Mouse (Mus musculus) ES-Bruce4 (cell line): ENCODE data around the gene Zbtb48. TPM values are rescaled to one million over a fixed set of nuclear protein-coding genes. Genes with fewer than 3 reads are reported as not detected.

Source experiments
- H3K27ac ChIP-seq: 2 replicates; pipeline ENCODE4 v1.5.1; 2012; ENCODE audit warnings: low read length, inconsistent platforms; ENCODE audit not compliant: insufficient read depth
- H3K27me3 ChIP-seq: 2 replicates; pipeline ENCODE4 v1.6.1; 2012; ENCODE audit warnings: mild to moderate bottlenecking, low read length, inconsistent platforms; ENCODE audit not compliant: control insufficient read depth, poor library complexity, insufficient read depth, severe bottlenecking
- H3K36me3 ChIP-seq: 2 replicates; pipeline ENCODE4 v1.6.1; 2012; ENCODE audit warnings: inconsistent platforms, mild to moderate bottlenecking, low read length, moderate library complexity; ENCODE audit not compliant: control insufficient read depth, poor library complexity, insufficient read depth, severe bottlenecking
- H3K4me1 ChIP-seq: one replicate; pipeline ENCODE4 v1.8.1; 2011; ENCODE audit warnings: low read length; ENCODE audit not compliant: control insufficient read depth, insufficient read depth
- H3K4me3 ChIP-seq: 2 replicates; pipeline ENCODE4 v1.5.1; 2011; ENCODE audit warnings: low read depth, mild to moderate bottlenecking, low read length
- H3K9ac ChIP-seq: 2 replicates; pipeline ENCODE4 v1.6.1; 2012; ENCODE audit warnings: low read depth, mild to moderate bottlenecking, inconsistent platforms; ENCODE audit not compliant: poor library complexity, severe bottlenecking
- H3K9me3 ChIP-seq: replicated peaks from 2 replicates; pipeline ENCODE4 v1.6.1; 2012; ENCODE audit warnings: mild to moderate bottlenecking, low read length, inconsistent platforms; ENCODE audit not compliant: control insufficient read depth, poor library complexity, insufficient read depth, severe bottlenecking
- CTCF ChIP-seq: IDR thresholded peaks from one replicate; pipeline ENCODE4 v1.8.1; 2011; ENCODE audit warnings: low read depth, low read length
- EP300 ChIP-seq: IDR thresholded peaks from 2 replicates; pipeline ENCODE4 v1.6.1; 2011; ENCODE audit warnings: low read depth, low read length; ENCODE audit not compliant: insufficient read depth
- POLR2A ChIP-seq: IDR thresholded peaks from one replicate; pipeline ENCODE4 v1.8.1; 2011; ENCODE audit warnings: low read length; ENCODE audit not compliant: insufficient read depth
- polyA plus RNA-seq: library from polyadenylated mRNA; stranded (reverse); fragments of >200 nt; gene quantifications from 2 replicates; pipeline ENCODE4 v1.2.4, GENCODE M21; 2011; ENCODE audit warnings: low read depth; ENCODE audit not compliant: missing spikeins, insufficient read depth, insufficient read length

The Zbtb48 gene
- polyA plus RNA-seq, 1 experiment = 13.5 TPM

GRCm38 (mm10) chr4:152012109-152012508 is 15.4 kb downstream of the Zbtb48 start:
- Histone ChIP-seq H3K36me3 (peaks cover 30% of the 10 kb centered on the region), H3K4me3 (0 out of 2 replicates have a peak overlapping the region, but pooled peaks have one; percentile 7), H3K27me3 (no peaks in the 10 kb centered on the region), H3K27ac (no peak overlapping the region), H3K4me1 (no peaks in the 10 kb centered on the region), H3K9ac (no peak overlapping the region), H3K9me3 (no peaks in the 10 kb centered on the region)
- TF ChIP-seq EP300 = no peak
- no peak for TF ChIP-seq CTCF
- no peak for TF ChIP-seq POLR2A

GRCm38 (mm10) chr4:152011171-152011760 is 16.2 kb downstream of the Zbtb48 start:
- H3K9ac ChIP-seq = peak overlapping the region; percentile 69; the same call in 1 of the 2 replicates

GRCm38 (mm10) chr4:152010707-152011134 is 16.8 kb downstream of the Zbtb48 start:
- Histone ChIP-seq H3K4me1 (no peaks in the 10 kb centered on the region), H3K27ac (no peak overlapping the region), H3K4me3 (peak overlapping the region; percentile 93), H3K36me3 (peaks cover 28% of the 10 kb centered on the region), H3K9ac (peak overlapping the region; percentile 69), H3K27me3 (no peaks in the 10 kb centered on the region), H3K9me3 (no peaks in the 10 kb centered on the region)
- TF ChIP-seq CTCF (no peak), POLR2A (no peak), EP300 (no peak)

More at GRCm38 (mm10) chr4:152011171-152011760, 16.2 kb downstream of the Zbtb48 start:
- Histone ChIP-seq H3K4me1 (no peaks in the 10 kb centered on the region), H3K9me3 (no peaks in the 10 kb centered on the region), H3K36me3 (peaks cover 30% of the 10 kb centered on the region), H3K27me3 (no peaks in the 10 kb centered on the region), H3K27ac (no peak overlapping the region), H3K4me3 (peak overlapping the region; percentile 93)
- TF ChIP-seq EP300 (no peak), POLR2A (no peak), CTCF (no peak)

GRCm38 (mm10) chr4:152010091-152010706 is 17.3 kb downstream of the Zbtb48 start:
- no peaks in the 10 kb centered on the region for H3K4me1 ChIP-seq
- peaks cover 25% of the 10 kb centered on the region for H3K36me3 ChIP-seq
- no peaks in the 10 kb centered on the region for H3K27me3 ChIP-seq
- no peaks in the 10 kb centered on the region for H3K9me3 ChIP-seq
- peak overlapping the region; percentile 93 for H3K4me3 ChIP-seq
- TF ChIP-seq CTCF = no peak
- no peak for TF ChIP-seq POLR2A
- no peak for TF ChIP-seq EP300
- H3K27ac ChIP-seq = no peak overlapping the region
- peak overlapping the region; percentile 69 for H3K9ac ChIP-seq

GRCm38 (mm10) chr4:152009076-152010051 is 18.1 kb downstream of the Zbtb48 start:
- Histone ChIP-seq H3K27me3 (no peaks in the 10 kb centered on the region), H3K27ac (no peak overlapping the region), H3K4me1 (no peaks in the 10 kb centered on the region), H3K9ac (peak overlapping the region; percentile 69), H3K4me3 (peak overlapping the region; percentile 93), H3K9me3 (no peaks in the 10 kb centered on the region), H3K36me3 (peaks cover 23% of the 10 kb centered on the region)
- TF ChIP-seq POLR2A (no peak), CTCF (no peak), EP300 (no peak)

GRCm38 (mm10) chr4:152008622-152009075 is 18.8 kb downstream of the Zbtb48 start, which contains the start of gene Klhl21:
Klhl21 (plus strand) TSS chr4:152008803.
- peak within 1 kb of the TSS; percentile 69 for H3K9ac ChIP-seq
- peak within 1 kb of the TSS; percentile 71; the same call in 1 of the 2 replicates for H3K27ac ChIP-seq
- H3K27me3 ChIP-seq = no peaks in the 10 kb centered on the region
- H3K36me3 ChIP-seq = peaks cover 16% of the 10 kb centered on the region
- peak within 1 kb of the TSS; percentile 93 for H3K4me3 ChIP-seq
- no peaks in the 10 kb centered on the region for H3K9me3 ChIP-seq
- TF ChIP-seq POLR2A (peak; percentile 94), CTCF (no peak)
- no peaks in the 10 kb centered on the region for H3K4me1 ChIP-seq
